Mouse (Mus musculus): Measurements from ENCODE around the gene Nme7.

The Nme7 gene

GRCm38 (mm10) chr1:164461726-164462125 lies 157.8 kb downstream of the Nme7 start:
- peak; percentile 77 for DNase-seq

- no peak for DNase-seq
Measured at GRCm38 (mm10) chr1:164467406-164467805, 163.5 kb downstream of the Nme7 start.

DNA sequence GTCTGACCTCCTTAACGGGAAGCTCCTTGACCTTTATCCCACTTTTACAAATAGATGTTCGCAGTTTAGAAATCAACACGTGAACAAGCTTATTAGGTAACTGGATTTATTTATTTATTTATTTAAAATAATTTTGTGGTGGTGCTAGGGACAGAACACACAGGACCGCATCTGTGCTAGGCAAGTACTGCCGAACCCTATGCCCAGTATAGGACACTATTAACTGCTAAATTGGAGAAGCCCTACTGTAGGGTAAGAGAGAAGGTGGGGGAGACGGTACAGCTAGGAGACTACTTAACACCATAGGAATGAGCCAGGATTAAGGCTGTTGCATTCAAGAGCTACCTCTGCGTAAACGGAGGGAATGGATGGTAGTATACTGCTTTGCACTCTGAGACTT lies 164.4 kb downstream of the Nme7 start:
- no peak for DNase-seq

DNA sequence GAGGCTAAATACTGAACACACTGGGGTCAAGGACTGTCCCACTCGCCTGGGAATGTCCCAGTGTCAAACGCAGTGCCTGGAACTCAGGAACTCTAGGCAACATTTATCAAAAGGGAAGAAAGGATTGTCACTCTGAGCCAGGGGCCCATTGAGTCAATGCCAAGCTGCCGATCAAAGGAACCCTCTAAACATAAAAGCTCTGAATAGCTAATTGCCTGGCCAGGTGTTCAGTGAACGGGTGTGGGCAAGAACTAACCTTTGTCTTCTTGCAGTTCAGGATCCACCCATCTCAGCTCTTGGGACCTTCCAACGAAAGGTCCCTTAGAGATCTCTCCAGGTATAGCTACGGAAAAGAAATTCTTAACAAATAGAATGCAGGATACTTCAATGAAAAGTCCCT lies 167.1 kb downstream of the Nme7 start:
- no peak for DNase-seq

DNA sequence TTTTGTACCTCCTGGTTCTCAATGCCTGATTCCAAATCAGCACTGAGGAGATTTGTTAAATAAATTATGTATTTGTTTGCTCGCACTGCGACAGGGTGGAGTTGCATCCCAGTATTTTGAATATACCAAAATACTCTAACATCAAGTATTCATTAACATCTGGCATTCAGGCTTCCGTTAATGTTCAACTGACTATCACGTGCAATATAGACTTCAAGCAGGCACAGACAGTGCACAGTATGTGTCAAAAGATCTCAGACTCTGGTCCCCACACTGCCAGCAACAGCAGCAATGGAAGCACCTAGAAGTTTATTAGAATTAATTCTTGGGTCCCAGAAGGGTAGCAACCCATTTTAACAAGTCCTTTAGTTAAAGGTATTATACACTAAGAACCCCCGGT lies 167.7 kb downstream of the Nme7 start:
- no peak for DNase-seq

- no peak for DNase-seq
Measured at GRCm38 (mm10) chr1:164473398-164473797, 169.5 kb downstream of the Nme7 start.

- no peak for DNase-seq
Measured at GRCm38 (mm10) chr1:164474310-164474709, 170.4 kb downstream of the Nme7 start.

- no peak for DNase-seq
Measured at GRCm38 (mm10) chr1:164474778-164475511, 171.0 kb downstream of the Nme7 start.

DNA sequence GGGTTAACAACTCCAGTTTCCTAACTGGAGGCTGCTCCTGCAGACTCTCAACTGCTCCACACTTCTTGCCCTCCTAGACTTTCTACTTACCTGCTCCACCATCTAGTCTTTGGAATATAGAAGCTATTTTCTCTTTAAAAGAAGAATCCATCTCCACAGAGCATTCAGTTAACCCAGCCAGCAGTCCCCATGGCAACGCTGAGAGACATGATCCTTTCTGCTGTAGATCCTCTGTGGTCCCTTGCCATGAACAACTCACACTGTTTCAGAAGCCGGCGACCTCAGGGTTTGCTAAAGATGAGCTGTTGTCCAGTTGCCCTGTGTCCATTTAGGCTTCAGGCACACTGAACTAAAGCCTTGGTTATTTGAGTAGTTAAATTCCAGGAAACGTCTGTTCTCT lies 172.0 kb downstream of the Nme7 start:
- DNase-seq, result no peak

DNA sequence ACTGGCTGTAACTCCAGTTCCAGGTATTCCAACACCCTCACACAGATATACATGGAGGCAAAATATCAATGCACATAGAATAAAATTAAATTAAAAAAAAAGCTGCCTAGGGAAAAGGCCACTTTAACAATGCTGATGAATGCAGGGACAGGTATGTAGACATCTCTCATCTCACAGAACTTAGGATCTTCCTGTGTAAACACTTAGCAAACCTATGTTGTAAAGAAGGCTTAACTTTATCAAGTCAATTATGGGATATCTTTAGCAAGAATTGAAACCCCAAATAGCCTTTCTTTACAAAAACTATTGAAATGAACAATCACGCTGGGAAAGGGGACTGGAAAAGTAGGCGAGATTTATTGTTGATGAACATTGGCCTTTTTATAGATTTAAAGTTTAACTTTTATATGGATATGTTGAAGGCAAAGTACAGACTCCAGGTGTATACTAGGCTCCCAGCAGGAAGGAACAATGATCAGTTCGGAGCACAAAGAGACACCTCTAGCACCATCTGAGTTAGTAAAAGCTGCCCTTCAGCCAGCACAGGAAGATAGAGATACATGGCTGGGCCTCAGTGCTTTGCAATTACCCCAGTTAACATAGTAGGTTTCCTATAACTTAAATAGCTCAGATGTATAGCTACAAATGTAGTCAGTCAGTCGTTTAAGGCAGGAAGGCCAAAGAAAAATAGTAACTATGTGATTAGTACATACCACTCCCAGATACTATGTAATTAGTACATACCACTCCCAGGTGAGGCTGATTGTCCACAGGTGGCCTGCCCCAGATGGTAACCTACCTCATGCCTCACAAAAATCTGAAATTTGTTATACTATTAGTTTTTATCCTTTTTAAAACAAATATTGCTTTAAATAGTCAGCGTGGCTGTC lies 177.1 kb downstream of the Nme7 start:
- no peak for DNase-seq

- no peak for DNase-seq
Measured at GRCm38 (mm10) chr1:164481645-164482354, 177.9 kb downstream of the Nme7 start.

GRCm38 (mm10) chr1:164482833-164483232 lies 178.9 kb downstream of the Nme7 start:
- DNase-seq, result no peak

- DNase-seq, result no peak
Measured at GRCm38 (mm10) chr1:164483728-164484127, 179.8 kb downstream of the Nme7 start.

Data from cerebellum, adult 8-10 months (tissue).